Mouse (Mus musculus) embryonic facial prominence, embryonic 14.5 days (tissue): ENCODE measurements around the gene Snrnp35. TPM values are rescaled to one million over a fixed set of nuclear protein-coding genes. Genes with fewer than 3 reads are reported as not detected.

Experiments
- ATAC-seq: fragments of 200-750 bp; cut with Nextera tagmentation; 2 replicates; pipeline ENCODE4 v1.8.0; 2017; ENCODE audit warnings: low read depth, moderate number of reproducible peaks, moderate TSS enrichment
- DNase-seq: peaks from one replicate; pipeline ENCODE4 v3.0.0-alpha.2; 2015; ENCODE audit warnings: low spot score
- H3K27ac ChIP-seq: fragments of 300-500 bp; sonication (generic); replicated peaks from 2 replicates; pipeline ENCODE4 v1.5.1; 2014; ENCODE audit warnings: low read depth, mild to moderate bottlenecking, low read length, moderate library complexity
- H3K27me3 ChIP-seq: fragments of 300-500 bp; sonication (generic); replicated peaks from 2 replicates; pipeline ENCODE4 v1.6.1; 2014; ENCODE audit warnings: low read length; ENCODE audit not compliant: control insufficient read depth, insufficient read depth
- H3K36me3 ChIP-seq: fragments of 300-500 bp; sonication (generic); 2 replicates; pipeline ENCODE4 v1.6.1; 2014; ENCODE audit warnings: low read length, mixed read lengths; ENCODE audit not compliant: control insufficient read depth, insufficient read depth
- H3K4me1 ChIP-seq: fragments of 300-500 bp; sonication (generic); 2 replicates; pipeline ENCODE4 v1.6.1; 2014; ENCODE audit warnings: antibody characterized with exemption, low read length; ENCODE audit not compliant: control insufficient read depth, insufficient read depth
- H3K4me2 ChIP-seq: fragments of 300-500 bp; sonication (generic); 2 replicates; pipeline ENCODE4 v1.6.1; 2014; ENCODE audit warnings: low read depth, mild to moderate bottlenecking, low read length, moderate library complexity, mixed read lengths
- H3K4me3 ChIP-seq: fragments of 300-500 bp; sonication (generic); 2 replicates; pipeline ENCODE4 v1.5.1; 2014; ENCODE audit warnings: low read depth, mild to moderate bottlenecking, low read length
- H3K9ac ChIP-seq: fragments of 300-500 bp; sonication (generic); 2 replicates; pipeline ENCODE4 v1.6.1; 2014; ENCODE audit warnings: low read depth, mild to moderate bottlenecking, low read length, moderate library complexity, mixed read lengths
- H3K9me3 ChIP-seq: fragments of 300-500 bp; sonication (generic); 2 replicates; pipeline ENCODE4 v1.6.1; 2016; ENCODE audit warnings: low read length; ENCODE audit not compliant: control insufficient read depth
- WGBS: fragments of 180-500 bp; shearing (Covaris S2); extraction: QIAGEN DNeasy Blood & Tissue Kit; methylation state at CpG from one replicate; pipeline ENCODE4 v1.1.7; 2014; 5-methylcytosine and 5-hydroxymethylcytosine counted together
- polyA plus RNA-seq: library from polyadenylated mRNA; unstranded; fragments of >200 nt; fragmentation: Nextera tagmentation; extraction: Ambion mirVana; gene quantifications from 2 replicates; pipeline ENCODE4 v1.2.1, GENCODE M21; 2014

The Snrnp35 gene
- polyA plus RNA-seq, 1 experiment from 2014 or later, result 11.0 TPM

DNA sequence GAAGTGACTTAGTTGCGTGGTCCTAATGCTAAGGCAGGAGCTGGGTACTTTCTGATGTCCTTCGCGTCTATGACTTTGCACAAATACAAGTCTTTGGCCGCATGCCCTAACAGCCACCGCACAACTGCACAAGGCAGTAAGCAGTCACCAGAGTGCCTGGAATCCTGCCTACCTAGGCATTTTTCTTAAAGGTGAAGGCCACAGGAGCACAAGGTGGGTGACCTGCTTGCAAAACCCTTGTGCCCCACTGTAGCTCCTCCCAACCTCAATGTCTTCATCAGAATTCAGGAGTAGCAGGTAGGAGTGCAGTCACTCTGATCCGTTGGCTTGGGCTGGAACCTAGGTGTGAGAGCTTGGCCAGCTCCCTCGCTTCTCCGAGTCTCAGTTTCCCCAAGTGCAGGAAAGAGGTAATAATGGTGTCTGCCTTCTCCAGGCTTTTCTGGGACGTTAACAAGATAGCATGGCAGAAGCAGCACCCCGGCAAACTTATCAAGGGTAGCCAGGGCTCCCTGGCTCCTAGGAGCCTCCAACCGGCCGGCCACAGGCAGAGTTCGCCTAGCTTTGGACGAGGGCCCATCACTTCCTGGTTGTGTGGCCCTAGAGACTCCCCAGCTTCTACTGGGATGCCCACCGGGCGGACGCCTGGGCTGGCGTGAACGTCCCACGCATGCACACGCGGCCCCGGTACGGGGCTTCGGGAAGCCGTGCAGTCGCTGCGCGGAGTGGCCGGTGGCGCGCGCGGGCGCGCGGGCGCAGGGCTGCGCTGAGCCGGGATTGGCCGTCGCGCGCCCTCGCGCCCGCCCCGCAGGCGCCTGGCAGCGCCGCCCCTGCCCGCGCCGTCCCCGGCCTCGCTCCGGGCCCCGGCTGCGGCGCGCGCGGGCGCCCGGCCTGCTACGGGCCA, 38.0 kb upstream of the Snrnp35 start:
- WGBS, result 6% methylated on average over 39 of the region's 66 CpGs
- peak; percentile 89 for DNase-seq

DNA sequence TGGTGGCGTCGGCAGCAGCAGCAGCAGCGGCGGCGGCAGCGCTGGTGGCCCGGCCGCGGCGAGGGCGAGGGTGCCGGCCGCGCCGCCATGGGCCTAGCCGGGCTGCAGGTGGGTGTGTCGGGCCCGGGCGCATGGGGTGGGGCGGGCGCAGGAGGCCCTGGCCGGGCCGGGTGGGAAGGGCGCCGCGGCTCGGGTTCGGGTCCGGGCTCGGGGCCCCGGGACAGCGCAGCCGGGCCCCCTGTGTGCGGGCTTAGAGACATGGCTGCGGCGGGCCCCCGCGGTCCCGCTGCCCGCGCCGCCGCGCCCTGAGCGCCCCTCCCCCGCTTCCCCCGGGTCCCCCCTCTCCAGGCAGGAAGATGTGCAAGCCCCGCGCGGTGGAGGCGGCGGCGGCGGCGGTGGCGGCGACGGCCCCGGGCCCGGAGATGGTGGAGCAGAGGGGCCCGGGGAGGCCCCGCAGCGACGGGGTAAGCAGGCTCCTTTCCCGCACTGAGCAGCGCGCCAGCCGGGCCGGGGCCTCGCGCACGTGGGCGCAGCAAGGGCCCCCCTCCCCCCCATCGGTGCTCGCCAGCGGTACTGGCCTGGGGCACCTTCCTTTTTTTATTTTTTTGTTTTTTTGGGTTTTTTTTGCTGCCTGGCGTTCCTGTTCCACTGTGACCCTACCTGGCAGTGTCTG, 37.2 kb upstream of the Snrnp35 start:
- H3K9me3 ChIP-seq, result no peaks in the 10 kb centered on the region
- H3K4me1 ChIP-seq, result peaks cover 21% of the 10 kb centered on the region
- H3K4me3 ChIP-seq, result peak overlapping the region; percentile 88
- ATAC-seq, result peak; percentile 39
- 0% methylated on average over 8 of the region's 77 CpGs for WGBS
- H3K9ac ChIP-seq, result peak overlapping the region; percentile 90
- H3K4me2 ChIP-seq, result peak overlapping the region; percentile 85
- no peaks in the 10 kb centered on the region for H3K27me3 ChIP-seq
- H3K27ac ChIP-seq, result peak overlapping the region; percentile 87
- DNase-seq, result peak; percentile 6
- peaks cover 37% of the 10 kb centered on the region for H3K36me3 ChIP-seq

More for the DNA sequence above, 38.0 kb upstream of the Snrnp35 start:
- Histone ChIP-seq H3K9me3 (no peaks in the 10 kb centered on the region), H3K4me1 (peaks cover 25% of the 10 kb centered on the region), H3K4me2 (peak overlapping the region; percentile 85), H3K27me3 (no peaks in the 10 kb centered on the region), H3K36me3 (peaks cover 29% of the 10 kb centered on the region), H3K9ac (peak overlapping the region; percentile 90), H3K27ac (peak overlapping the region; percentile 87), H3K4me3 (peak overlapping the region; percentile 88)
- ATAC-seq, result peak; percentile 91

DNA sequence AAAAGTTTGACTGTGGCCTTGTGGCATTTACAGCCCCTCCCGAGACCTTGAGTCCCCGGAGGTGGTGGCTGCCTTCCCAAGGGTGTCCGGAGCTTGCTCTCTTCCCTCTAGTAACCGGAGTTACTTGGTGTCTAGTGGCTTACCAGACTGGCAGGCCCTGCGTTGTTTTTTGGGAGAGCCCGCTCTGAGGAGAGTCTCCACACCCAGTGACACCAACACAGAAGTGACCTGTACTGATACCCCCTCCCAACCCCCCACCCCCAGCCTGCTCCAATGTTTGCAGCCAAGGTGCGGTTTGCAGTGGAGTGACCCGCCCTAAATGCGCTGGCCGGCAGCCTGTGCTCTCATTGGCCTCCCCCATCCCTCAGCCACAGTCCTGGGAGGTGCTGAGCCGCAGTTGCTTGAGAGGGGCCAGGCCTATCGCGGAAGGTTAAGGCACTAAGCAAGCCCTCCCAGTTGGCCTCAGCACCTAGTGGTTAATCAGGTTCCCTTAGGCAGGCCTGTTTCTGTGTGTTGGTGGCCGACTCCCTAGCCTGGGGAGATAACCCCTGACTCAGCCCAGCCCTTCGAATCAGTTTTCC, 36.5 kb upstream of the Snrnp35 start:
- Histone ChIP-seq H3K9ac (peak overlapping the region; percentile 90), H3K4me1 (peaks cover 18% of the 10 kb centered on the region), H3K36me3 (peaks cover 44% of the 10 kb centered on the region), H3K4me2 (peak overlapping the region; percentile 85), H3K9me3 (no peaks in the 10 kb centered on the region), H3K27ac (peak overlapping the region; percentile 87), H3K4me3 (peak overlapping the region; percentile 88), H3K27me3 (no peaks in the 10 kb centered on the region)
- ATAC-seq (peak; percentile 56), DNase-seq (peak; percentile 84)
- 2% methylated on average over 15 of the region's 15 CpGs for WGBS

DNA sequence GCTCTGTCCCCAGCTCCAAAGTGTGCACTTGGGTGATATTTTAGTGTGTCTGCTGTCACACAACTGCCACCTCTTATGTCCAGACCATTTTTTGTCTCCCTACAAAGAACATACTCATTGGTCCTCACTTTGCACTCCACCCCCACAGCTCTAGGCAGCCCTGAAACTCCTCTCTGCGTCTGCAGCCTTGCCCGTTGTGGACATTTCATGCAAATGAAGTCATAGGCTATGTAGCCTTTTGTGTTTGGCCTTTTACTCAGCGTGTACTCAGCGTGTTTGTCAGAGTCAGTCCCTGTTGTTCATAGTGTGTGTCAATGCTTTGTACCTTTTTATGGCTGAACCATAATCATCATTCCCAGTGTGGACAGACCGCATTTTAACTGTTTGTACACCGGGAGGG, 33.4 kb upstream of the Snrnp35 start:
- peak overlapping the region; percentile 10; the same call in 1 of the 2 replicates for H3K4me3 ChIP-seq
- DNase-seq (no peak), ATAC-seq (no peak)
- peaks cover 17% of the 10 kb centered on the region for H3K4me1 ChIP-seq
- H3K27ac ChIP-seq, result peak overlapping the region; percentile 57
- H3K4me2 ChIP-seq, result peak overlapping the region; percentile 11; the same call in 1 of the 2 replicates
- no peaks in the 10 kb centered on the region for H3K9me3 ChIP-seq
- H3K9ac ChIP-seq, result peak overlapping the region; percentile 10; the same call in 1 of the 2 replicates
- peaks cover 72% of the 10 kb centered on the region for H3K36me3 ChIP-seq
- no peaks in the 10 kb centered on the region for H3K27me3 ChIP-seq
- 46% methylated on average over 6 of the region's 6 CpGs for WGBS

DNA sequence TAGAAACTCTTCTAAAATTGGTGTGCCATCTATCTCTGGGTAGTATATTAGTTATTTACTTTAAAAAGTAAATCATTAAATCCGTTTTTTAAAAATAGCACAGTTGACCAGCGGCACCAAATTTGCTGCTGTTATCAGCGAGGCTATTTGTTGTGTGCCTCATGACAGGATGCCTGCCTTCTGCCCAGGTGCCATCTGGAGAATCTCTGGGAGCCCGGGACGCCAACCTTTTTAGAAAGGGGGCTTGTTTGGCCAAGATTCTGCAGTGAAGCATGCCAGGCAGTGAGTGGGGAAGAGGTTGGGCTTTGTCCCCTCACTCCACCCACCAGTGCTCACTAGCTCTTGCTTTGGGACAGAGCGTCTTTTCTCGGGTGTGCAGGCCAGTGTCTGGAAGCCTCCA, 32.9 kb upstream of the Snrnp35 start:
- WGBS, result 80% methylated on average over 7 of the region's 7 CpGs
- H3K36me3 ChIP-seq, result peaks cover 78% of the 10 kb centered on the region
- peak overlapping the region; percentile 57 for H3K27ac ChIP-seq
- H3K9me3 ChIP-seq, result no peaks in the 10 kb centered on the region
- ATAC-seq (no peak), DNase-seq (no peak)
- peaks cover 13% of the 10 kb centered on the region for H3K4me1 ChIP-seq
- no peaks in the 10 kb centered on the region for H3K27me3 ChIP-seq
- H3K4me3 ChIP-seq, result no peak overlapping the region
- no peak overlapping the region; the same call in 1 of the 2 replicates for H3K9ac ChIP-seq
- no peak overlapping the region for H3K4me2 ChIP-seq

DNA sequence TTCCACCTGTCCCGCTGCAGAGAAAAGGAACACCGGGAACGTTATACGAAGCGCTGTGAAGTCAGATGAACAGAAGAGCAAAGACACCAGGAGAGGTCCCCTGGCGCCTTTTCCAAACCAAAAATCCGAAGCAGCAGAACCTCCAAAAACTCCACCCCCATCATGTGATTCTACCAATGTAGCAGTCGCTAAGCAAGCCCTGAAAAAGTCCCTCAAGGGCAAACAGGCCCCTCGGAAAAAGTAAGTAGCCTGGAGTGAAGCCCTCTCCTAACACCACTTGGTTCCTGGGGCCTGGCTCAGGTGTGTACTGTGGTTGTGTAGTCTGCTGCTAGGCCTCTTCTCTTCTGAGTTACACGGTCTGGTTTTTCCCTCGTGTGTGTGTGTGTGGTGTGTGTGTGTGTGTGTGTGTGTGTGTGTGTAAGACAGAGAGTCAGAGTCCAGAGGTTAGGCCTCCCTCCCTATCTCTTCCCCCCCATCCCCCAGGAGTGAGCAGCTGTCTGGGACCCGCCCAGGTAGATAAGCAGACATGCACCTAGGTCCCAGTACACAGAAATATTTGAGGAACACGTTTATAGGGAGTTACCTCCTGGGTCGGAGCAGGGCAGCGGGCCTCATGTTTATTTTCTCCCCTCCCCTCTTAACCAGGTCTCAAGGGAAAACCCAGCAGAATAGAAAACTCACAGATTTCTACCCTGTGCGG, 32.1 kb upstream of the Snrnp35 start:
- Histone ChIP-seq H3K4me3 (no peak overlapping the region), H3K4me1 (peaks cover 13% of the 10 kb centered on the region), H3K9ac (no peak overlapping the region; the same call in 1 of the 2 replicates), H3K4me2 (no peak overlapping the region), H3K36me3 (peaks cover 83% of the 10 kb centered on the region), H3K9me3 (no peaks in the 10 kb centered on the region), H3K27ac (no peak overlapping the region), H3K27me3 (no peaks in the 10 kb centered on the region)
- ATAC-seq (no peak), DNase-seq (no peak)
- 82% methylated on average over 16 of the region's 16 CpGs for WGBS

DNA sequence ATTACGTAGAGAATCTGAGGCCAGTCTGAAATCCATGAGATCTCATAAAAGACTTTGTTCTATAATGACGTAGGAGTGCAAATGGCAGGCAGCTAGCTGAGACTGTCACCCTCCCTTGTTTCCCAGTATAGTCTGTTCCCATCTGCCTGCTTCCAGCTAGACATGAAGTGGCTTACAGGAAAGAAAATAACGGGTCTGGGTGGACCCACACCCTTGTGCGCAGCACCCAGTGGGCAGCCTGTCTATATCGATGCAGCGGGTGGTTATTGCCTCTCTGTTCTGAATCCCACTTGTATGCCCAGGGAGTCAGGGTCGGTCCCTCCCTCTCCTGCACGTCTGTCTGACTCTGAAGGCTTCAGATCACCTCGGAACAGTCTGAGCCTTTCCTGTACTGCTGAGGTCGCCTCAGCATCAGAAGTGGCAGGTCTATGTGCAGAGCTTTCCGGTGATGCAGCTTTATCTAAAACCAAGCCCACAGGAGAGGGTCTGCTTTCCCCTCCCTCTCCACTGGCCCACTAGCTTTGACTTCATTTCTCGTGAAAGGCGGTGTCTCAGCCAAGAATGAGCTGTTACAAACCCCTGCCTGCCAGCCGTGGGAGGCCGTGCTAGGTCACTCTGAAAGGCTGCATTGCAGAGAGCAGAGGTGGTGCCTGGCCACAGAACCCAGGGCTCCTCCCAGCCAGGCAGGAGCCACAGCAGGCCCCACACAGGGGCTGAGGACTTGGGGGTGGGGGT, 30.3 kb upstream of the Snrnp35 start:
- DNase-seq (no peak), ATAC-seq (no peak)
- Histone ChIP-seq H3K27ac (no peak overlapping the region), H3K4me1 (peaks cover 4% of the 10 kb centered on the region; the same call in 1 of the 2 replicates), H3K9ac (no peak overlapping the region), H3K9me3 (no peaks in the 10 kb centered on the region), H3K4me3 (no peak overlapping the region), H3K36me3 (peaks cover 94% of the 10 kb centered on the region), H3K4me2 (no peak overlapping the region), H3K27me3 (no peaks in the 10 kb centered on the region)
- WGBS, result 81% methylated on average over 15 of the region's 15 CpGs
